Mouse (Mus musculus) stomach, postnatal 0 days (tissue): ENCODE measurements around the gene Ift88.

Experiments used
- CTCF ChIP-seq: IDR thresholded peaks from 2 replicates; pipeline ENCODE4 v1.5.1; 2016; ENCODE audit warnings: antibody characterized with exemption, low read depth, mild to moderate bottlenecking, moderate library complexity
- EP300 ChIP-seq: optimal IDR thresholded peaks from 2 replicates; pipeline ENCODE3; 2016; ENCODE audit warnings: antibody characterized with exemption

DNA sequence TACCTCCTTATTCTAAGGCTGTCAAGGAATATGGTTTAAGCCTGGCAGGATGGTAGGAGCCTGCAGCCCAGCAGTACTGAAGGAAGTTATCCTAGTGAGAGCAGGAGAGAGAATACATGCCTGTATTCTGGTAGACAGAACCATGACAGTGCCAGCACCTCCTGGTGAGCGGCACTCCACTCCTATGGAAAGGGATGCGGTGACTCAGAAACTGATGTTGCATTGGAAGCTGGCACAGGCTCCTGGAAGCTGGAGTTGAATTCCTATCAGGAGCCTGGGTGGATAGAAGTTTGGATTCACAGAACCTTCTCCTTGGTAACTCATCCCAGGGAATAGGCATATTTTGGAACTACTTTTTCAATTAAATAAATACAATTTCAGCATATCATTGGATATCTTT lies 70.0 kb downstream of the Ift88 start:
- TF ChIP-seq CTCF = no peak
- TF ChIP-seq EP300 = no peak
